Mouse (Mus musculus) liver, adult 2 months (tissue): ENCODE data around the gene Taok1.

Experiments used
- CTCF ChIP-seq: fragments of 200-500 bp; IDR thresholded peaks from 2 replicates; pipeline ENCODE4 v1.5.1; 2011; ENCODE audit warnings: low read depth, low read length, control low read depth
- POLR2A ChIP-seq: fragments of 200-500 bp; IDR thresholded peaks from 2 replicates; pipeline ENCODE4 v1.6.1; 2011; ENCODE audit warnings: low read length, control low read depth; ENCODE audit not compliant: insufficient read depth; ENCODE audit errors: extremely low read depth

DNA sequence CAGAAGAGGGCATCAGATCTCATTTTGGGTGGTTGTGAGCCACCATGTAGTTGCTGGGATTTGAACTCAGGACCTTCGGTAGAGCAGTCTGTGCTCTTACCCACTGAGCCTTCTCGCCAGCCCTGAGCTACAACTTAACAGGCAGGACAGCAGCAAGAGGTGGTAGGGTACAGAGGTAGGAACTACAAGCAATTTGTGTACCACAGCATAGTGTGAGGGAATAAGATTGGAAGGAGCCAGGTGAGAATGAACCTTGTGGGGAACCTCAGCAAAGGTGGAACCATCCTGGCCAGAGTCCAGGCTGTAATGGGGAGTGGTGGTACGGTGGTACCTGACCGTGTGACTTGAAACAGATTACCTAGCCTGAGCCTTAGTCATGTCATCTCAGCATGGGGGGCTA is 105.6 kb downstream of the Taok1 start:
- TF ChIP-seq POLR2A (no peak), CTCF (no peak)
